In the genomic region with DNA sequence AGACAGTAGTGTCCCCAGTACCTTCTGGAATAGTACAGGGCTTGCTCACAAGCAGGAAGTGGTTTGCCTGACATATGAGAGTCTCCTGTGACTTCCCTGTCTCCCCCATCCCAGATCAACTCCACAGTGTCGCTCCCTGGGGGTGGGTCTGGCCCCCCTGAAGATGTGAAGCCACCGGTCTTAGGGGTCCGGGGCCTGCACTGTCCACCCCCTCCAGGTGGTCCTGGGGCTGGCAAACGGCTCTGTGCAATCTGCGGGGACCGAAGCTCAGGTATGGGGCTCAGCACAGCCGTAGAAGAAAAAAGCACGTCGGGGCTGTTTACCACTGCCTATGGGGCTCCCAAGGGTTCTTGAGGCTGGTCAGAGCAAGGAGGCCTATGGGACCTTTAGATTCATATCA, we compare ENCODE assay signal across 8 mouse cellular contexts. TPM values are rescaled to one million over a fixed set of nuclear protein-coding genes. Genes with fewer than 3 reads are reported as not detected.
DNase-seq lines count a peak whose midpoint lies in the region; ATAC-seq and TF ChIP-seq lines count a peak whose summit lies in the region.

No protein-coding gene starts in this region.

- H3K27ac ChIP-seq in kidney, embryonic 14.5 days (ENCODE audit: low read depth, low read length): no peak overlapping the region
- H3K27ac ChIP-seq in MEL (ENCODE audit: control insufficient read depth, low read depth, low read length): peak overlapping the region; percentile 75
- H3K27ac ChIP-seq in liver, embryonic 12.5 days: peak overlapping the region; percentile 92

- no peak for DNase-seq in kidney, adult 18-20 months
- no peak for DNase-seq in MEL (ENCODE audit: low read depth, low spot score)
- peak; percentile 60 for DNase-seq in cerebellum, adult 9-10 months
- DNase-seq in embryo, embryonic 9.5 days (ENCODE audit: extremely low spot score): no peak
- no peak for DNase-seq in layer of hippocampus, adult 9-10 months (ENCODE audit: low spot score)

- TF ChIP-seq RAD21 in MEL (IDR thresholded peaks at IDR 0.05; ENCODE audit: low read depth, low read length): no peak

- H3K9me3 ChIP-seq in kidney, embryonic 14.5 days (ENCODE audit: control insufficient read depth, low read length): no peaks in the 10 kb centered on the region
- H3K9me3 ChIP-seq in MEL (replicated peaks; ENCODE audit: insufficient read depth, low read length): no peaks in the 10 kb centered on the region
- no peaks in the 10 kb centered on the region for H3K9me3 ChIP-seq in liver, embryonic 12.5 days (replicated peaks)

- peaks cover 5% of the 10 kb centered on the region; the same call in 1 of the 2 replicates for H3K27me3 ChIP-seq in kidney, embryonic 14.5 days (ENCODE audit: control insufficient read depth, insufficient read depth, low read length)
- no peaks in the 10 kb centered on the region for H3K27me3 ChIP-seq in MEL (ENCODE audit: control insufficient read depth in 1 of 2, insufficient read depth in 2 of 2, low read length in 2 of 2)
- peaks cover 9% of the 10 kb centered on the region for H3K27me3 ChIP-seq in liver, embryonic 12.5 days (replicated peaks)

- peak overlapping the region; percentile 89; the same call in 1 of the 2 replicates for H3K4me2 ChIP-seq in kidney, embryonic 14.5 days (replicated peaks; ENCODE audit: low read depth, low read length)
- peak overlapping the region; percentile 88 for H3K4me2 ChIP-seq in liver, embryonic 12.5 days

- no peak for ATAC-seq in kidney, embryonic 14.5 days (ENCODE audit: low FRiP score, low TSS enrichment)
- ATAC-seq in liver, embryonic 12.5 days: no peak
- ATAC-seq in megakaryocyte-erythroid progenitor cell, adult 5-6 weeks (replicated peaks; ENCODE audit: low FRiP score, low TSS enrichment, poor library complexity, severe bottlenecking): no peak

- H3K36me3 ChIP-seq in kidney, embryonic 14.5 days (ENCODE audit: control insufficient read depth, insufficient read depth, low read length): peaks cover 53% of the 10 kb centered on the region
- peaks cover 3 to 14% of the 10 kb centered on the region in 2 experiments; a peak in 3 of 4 replicates for H3K36me3 ChIP-seq in MEL (ENCODE audit: control insufficient read depth in 1 of 2, insufficient read depth in 2 of 2, low read length in 2 of 2)
- peaks cover 73% of the 10 kb centered on the region for H3K36me3 ChIP-seq in liver, embryonic 12.5 days

- TF ChIP-seq POLR2A in MEL (IDR thresholded peaks at IDR 0.05; ENCODE audit: control insufficient read depth in 1 of 2, insufficient read depth in 1 of 2, low read depth in 1 of 2, low read length in 2 of 2, poor library complexity in 1 of 2): no peak

- no peak for TF ChIP-seq CTCF in MEL (IDR thresholded peaks at IDR 0.05 in 2 of 3, conservative IDR thresholded peaks at IDR 0.05 in 1 of 3; ENCODE audit: control insufficient read depth in 1 of 3, insufficient read depth in 1 of 3, low read depth in 2 of 3, low read length in 3 of 3, poor library complexity in 1 of 3, severe bottlenecking in 1 of 3)

- 97% methylated on average over 9 of the region's 9 CpGs for WGBS in kidney, embryonic 14.5 days
- WGBS in liver, embryonic 12.5 days (ENCODE audit: insufficient replicate concordance): 78% methylated on average over 9 of the region's 9 CpGs

- no peak overlapping the region for H3K9ac ChIP-seq in kidney, embryonic 14.5 days (ENCODE audit: low read depth, low read length)
- H3K9ac ChIP-seq in MEL (ENCODE audit: control insufficient read depth, low read depth, low read length, poor library complexity, severe bottlenecking): peak overlapping the region; percentile 99
- H3K9ac ChIP-seq in liver, embryonic 12.5 days: peak overlapping the region; percentile 97

- no peak for TF ChIP-seq EP300 in MEL (IDR thresholded peaks at IDR 0.05; ENCODE audit: low read depth in 1 of 2, low read length in 2 of 2)

- H3K79me2 ChIP-seq in MEL (ENCODE audit: control insufficient read depth, insufficient read depth, low read length, poor library complexity): peaks cover 39% of the 10 kb centered on the region

- H3K4me1 ChIP-seq in kidney, embryonic 14.5 days (ENCODE audit: control insufficient read depth, insufficient read depth, low read length): peaks cover 25% of the 10 kb centered on the region
- H3K4me1 ChIP-seq in MEL (ENCODE audit: control insufficient read depth in 1 of 2, insufficient read depth in 2 of 2, low read length in 2 of 2): peaks cover 2 to 21% of the 10 kb centered on the region in 2 experiments; a peak in 3 of 4 replicates
- peaks cover 60% of the 10 kb centered on the region for H3K4me1 ChIP-seq in liver, embryonic 12.5 days

- H3K4me3 ChIP-seq in kidney, embryonic 14.5 days (ENCODE audit: low read length): no peak overlapping the region
- H3K4me3 ChIP-seq in MEL (ENCODE audit: control insufficient read depth in 1 of 2, insufficient read depth in 1 of 2, low read depth in 2 of 2, low read length in 2 of 2): peak overlapping the region; percentile 90 to 100
- H3K4me3 ChIP-seq in liver, embryonic 12.5 days: peak overlapping the region; percentile 90

TF ChIP-seq in MEL, 35 proteins besides CTCF, POLR2A, EP300 and RAD21:
- TF ChIP-seq MYB (IDR thresholded peaks at IDR 0.05; ENCODE audit: low read depth, low read length) (no peak), HCFC1 (IDR thresholded peaks at IDR 0.05; ENCODE audit: low read depth, low read length) (no peak), ZKSCAN1 (IDR thresholded peaks at IDR 0.05; ENCODE audit: low read depth, low read length) (no peak), ELF1 (IDR thresholded peaks at IDR 0.05; ENCODE audit: low read depth, low read length) (no peak), POLR2AphosphoS5 (IDR thresholded peaks at IDR 0.05; ENCODE audit: borderline replicate concordance, low read depth, low read length) (no peak), POLR2AphosphoS2 (IDR thresholded peaks at IDR 0.05; ENCODE audit: low read length) (no peak), MXI1 (IDR thresholded peaks at IDR 0.05; ENCODE audit: low read depth, low read length) (no peak), UBTF (IDR thresholded peaks at IDR 0.05; ENCODE audit: borderline replicate concordance, insufficient read depth, low read depth, low read length) (no peak), USF1 (IDR thresholded peaks at IDR 0.05; ENCODE audit: low read depth, low read length) (no peak), BHLHE40 (IDR thresholded peaks at IDR 0.05; ENCODE audit: borderline replicate concordance, low read depth, low read length) (no peak), ETS1 (IDR thresholded peaks at IDR 0.05; ENCODE audit: low read depth, low read length) (no peak)

RNA-seq across cellular contexts. Expression of a gene that starts 1.8 kb away (rescaled TPM):
- 22.2 and 28.0 TPM in 2 replicates for polyA plus RNA-seq in kidney, embryonic 14.5 days (2014; fragmentation: Nextera tagmentation; extraction: Ambion mirVana)
- 37.2 and 37.6 TPM in 2 replicates for total RNA-seq in MEL (2012; rRNA removed)
- 10 to 100 TPM in 1 of 2 experiments, not detected in 1; 63.4 TPM for polyA plus RNA-seq in MEL (2012; ENCODE audit: insufficient read depth in 1 of 2, insufficient read length in 2 of 2, low read depth in 1 of 2, low replicate concordance in 2 of 2, missing spikeins in 1 of 2)
- 29.2 and 31.3 TPM in 2 replicates for polyA plus RNA-seq in liver, embryonic 12.5 days (2016; fragmentation: Nextera tagmentation; extraction: Ambion mirVana)
- 49.6 and 58.9 TPM in 2 replicates for total RNA-seq in megakaryocyte-erythroid progenitor cell, adult 5-6 weeks (2014; fragmentation: Nextera tagmentation)
- total RNA-seq in megakaryocyte-erythroid progenitor cell, adult 5-6 weeks (2017): 31.4 and 33.3 TPM in 2 replicates

RNA-seq across cellular contexts. Expression of a gene that starts 2.0 kb away (rescaled TPM):
- polyA plus RNA-seq in kidney, embryonic 14.5 days (2014; fragmentation: Nextera tagmentation; extraction: Ambion mirVana): 70.3 and 86.0 TPM in 2 replicates
- total RNA-seq in MEL (2012; rRNA removed): 125 and 152 TPM in 2 replicates
- polyA plus RNA-seq in MEL (2012; ENCODE audit: insufficient read depth in 1 of 2, insufficient read length in 2 of 2, low read depth in 1 of 2, low replicate concordance in 2 of 2, missing spikeins in 1 of 2): 100 to 1,000 TPM in 1 of 2 experiments, not detected in 1; 150 TPM
- 91.7 and 96.0 TPM in 2 replicates for polyA plus RNA-seq in liver, embryonic 12.5 days (2016; fragmentation: Nextera tagmentation; extraction: Ambion mirVana)
- total RNA-seq in megakaryocyte-erythroid progenitor cell, adult 5-6 weeks (2014; fragmentation: Nextera tagmentation): 18.1 and 18.3 TPM in 2 replicates
- 94.1 and 169 TPM in 2 replicates for total RNA-seq in megakaryocyte-erythroid progenitor cell, adult 5-6 weeks (2017)

RNA-seq across cellular contexts. Expression of a gene that starts 5.6 kb away (rescaled TPM):
- 46.0 and 53.0 TPM in 2 replicates for polyA plus RNA-seq in kidney, embryonic 14.5 days (2014; fragmentation: Nextera tagmentation; extraction: Ambion mirVana)
- 19.6 and 24.1 TPM in 2 replicates for total RNA-seq in MEL (2012; rRNA removed)
- polyA plus RNA-seq in MEL (2012; ENCODE audit: insufficient read depth in 1 of 2, insufficient read length in 2 of 2, low read depth in 1 of 2, low replicate concordance in 2 of 2, missing spikeins in 1 of 2): 10 to 100 TPM in 1 of 2 experiments, not detected in 1; 34.4 TPM
- polyA plus RNA-seq in liver, embryonic 12.5 days (2016; fragmentation: Nextera tagmentation; extraction: Ambion mirVana): 33.2 and 36.1 TPM in 2 replicates
- total RNA-seq in megakaryocyte-erythroid progenitor cell, adult 5-6 weeks (2014; fragmentation: Nextera tagmentation): 118 and 144 TPM in 2 replicates
- 41.6 and 46.8 TPM in 2 replicates for total RNA-seq in megakaryocyte-erythroid progenitor cell, adult 5-6 weeks (2017)

RNA-seq across cellular contexts. Expression of a gene that starts 5.8 kb away (rescaled TPM):
- 1.9 and 2.1 TPM in 2 replicates for polyA plus RNA-seq in kidney, embryonic 14.5 days (2014; fragmentation: Nextera tagmentation; extraction: Ambion mirVana)
- total RNA-seq in MEL (2012; rRNA removed): 4.6 and 4.8 TPM in 2 replicates
- polyA plus RNA-seq in MEL (2012; ENCODE audit: insufficient read depth in 1 of 2, insufficient read length in 2 of 2, low read depth in 1 of 2, low replicate concordance in 2 of 2, missing spikeins in 1 of 2): 10 to 100 TPM in 1 of 2 experiments, not detected in 1; 14.5 TPM
- polyA plus RNA-seq in liver, embryonic 12.5 days (2016; fragmentation: Nextera tagmentation; extraction: Ambion mirVana): 0.37 and 0.54 TPM in 2 replicates
- total RNA-seq in megakaryocyte-erythroid progenitor cell, adult 5-6 weeks (2014; fragmentation: Nextera tagmentation): 1.1 and 3.6 TPM in 2 replicates
- total RNA-seq in megakaryocyte-erythroid progenitor cell, adult 5-6 weeks (2017): 0.05 and 0.46 TPM in 2 replicates

RNA-seq across cellular contexts. Expression of a gene that starts 9.0 kb away (rescaled TPM):
- 5.5 and 12.4 TPM in 2 replicates for polyA plus RNA-seq in kidney, embryonic 14.5 days (2014; fragmentation: Nextera tagmentation; extraction: Ambion mirVana)
- total RNA-seq in MEL (2012; rRNA removed): 12.4 and 18.3 TPM in 2 replicates
- 10 to 100 TPM in 1 of 2 experiments, not detected in 1; 28.4 TPM for polyA plus RNA-seq in MEL (2012; ENCODE audit: insufficient read depth in 1 of 2, insufficient read length in 2 of 2, low read depth in 1 of 2, low replicate concordance in 2 of 2, missing spikeins in 1 of 2)
- 10.6 and 10.7 TPM in 2 replicates for polyA plus RNA-seq in liver, embryonic 12.5 days (2016; fragmentation: Nextera tagmentation; extraction: Ambion mirVana)
- 12.8 and 24.7 TPM in 2 replicates for total RNA-seq in megakaryocyte-erythroid progenitor cell, adult 5-6 weeks (2014; fragmentation: Nextera tagmentation)
- total RNA-seq in megakaryocyte-erythroid progenitor cell, adult 5-6 weeks (2017): 13.5 and 15.4 TPM in 2 replicates
